22 mouse cellular contexts compared by ENCODE assay signal in the genomic region with DNA sequence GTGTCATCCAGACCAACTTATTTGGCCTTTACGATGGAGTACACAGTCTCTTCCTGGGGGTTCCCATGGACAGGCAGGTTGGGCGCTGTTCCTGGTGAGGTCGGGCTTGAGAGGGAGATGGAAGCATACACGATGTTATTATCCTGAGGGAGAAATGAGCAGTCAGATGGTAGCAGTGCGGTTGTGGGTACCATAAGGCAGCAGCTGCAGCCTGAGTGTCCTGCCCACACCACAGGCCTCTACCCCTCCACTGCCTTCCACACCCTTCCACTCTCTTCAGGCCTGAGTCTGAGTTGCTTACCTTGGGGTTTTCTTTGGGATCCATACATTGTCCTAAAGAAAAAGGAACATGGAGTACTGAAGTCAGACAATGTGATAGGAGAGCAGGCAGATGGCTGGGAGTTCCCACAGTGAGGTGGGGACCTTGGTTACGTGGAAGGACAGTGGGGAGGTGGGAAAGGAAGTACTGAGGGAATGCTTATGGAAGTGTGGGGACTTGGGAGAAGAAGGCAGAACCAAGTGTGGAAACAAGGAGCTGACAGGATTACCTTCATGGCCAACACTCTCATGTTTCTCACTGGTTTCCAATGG. TPM values are rescaled to one million over a fixed set of nuclear protein-coding genes. Genes with fewer than 3 reads are reported as not detected.
A peak's percentile ranks its signal among the peaks of the same experiment; 100 is the strongest.
DNase-seq lines count a peak whose midpoint lies in the region; ATAC-seq and TF ChIP-seq lines count a peak whose summit lies in the region.
"Had no signal": no experiment of that assay in that cellular context is flagged by ENCODE, and none has a peak within 500 bp of the region (broad histone marks: within the 10 kb centered on the region; RNA-seq: fewer than 3 reads in every experiment).

No protein-coding gene starts in this region.

- no peak for TF ChIP-seq POLR2A in spleen, adult 2 months (IDR thresholded peaks at IDR 0.05; ENCODE audit: low read depth, low read length)
- no peak for TF ChIP-seq POLR2A in bone marrow macrophage, adult 2 months (IDR thresholded peaks at IDR 0.05; ENCODE audit: borderline replicate concordance, low read depth, low read length)

- no peak for TF ChIP-seq CTCF in spleen, adult 2 months (IDR thresholded peaks at IDR 0.05; ENCODE audit: extremely low read depth, insufficient read depth, insufficient read length, insufficient replicate concordance)
- no peak for TF ChIP-seq CTCF in bone marrow macrophage, adult 2 months (IDR thresholded peaks at IDR 0.05; ENCODE audit: low read depth, low read length)

- H3K36me3 ChIP-seq in spleen, adult 2 months (ENCODE audit: control insufficient read depth, insufficient read depth, low read length), result no peaks in the 10 kb centered on the region
- H3K36me3 ChIP-seq: embryonic facial prominence, embryonic 15.5 days; forebrain, embryonic 10.5 days; forebrain, embryonic 15.5 days; G1E; heart, embryonic 13.5 days; hindbrain, embryonic 15.5 days had no signal

- 0 out of 2 replicates have a peak, but pooled peaks have one; percentile 7 for ATAC-seq in megakaryocyte progenitor cell, adult 5-6 weeks (replicated peaks; ENCODE audit: poor library complexity)
- ATAC-seq: forebrain, embryonic 15.5 days; inflammation-experienced regulatory T-cells, adult 6 months had no signal

- H3K27ac ChIP-seq in spleen, adult 2 months (ENCODE audit: insufficient read depth, low read length), result peak overlapping the region; percentile 10; the same call in 1 of the 2 replicates
- peak overlapping the region; percentile 61 for H3K27ac ChIP-seq in bone marrow macrophage, adult 2 months (ENCODE audit: insufficient read depth, low read depth, low read length)
- H3K27ac ChIP-seq: embryonic facial prominence, embryonic 15.5 days; forebrain, embryonic 10.5 days; forebrain, embryonic 15.5 days; heart, embryonic 13.5 days; hindbrain, embryonic 15.5 days had no signal

- H3K4me1 ChIP-seq in spleen, adult 2 months (ENCODE audit: control insufficient read depth, insufficient read depth, insufficient read length), result peaks cover 7% of the 10 kb centered on the region; the same call in 1 of the 2 replicates
- peaks cover 65% of the 10 kb centered on the region for H3K4me1 ChIP-seq in bone marrow macrophage, adult 2 months (ENCODE audit: control insufficient read depth, insufficient read depth, low read length)
- H3K4me1 ChIP-seq: embryonic facial prominence, embryonic 15.5 days; forebrain, embryonic 10.5 days; forebrain, embryonic 15.5 days; heart, embryonic 13.5 days; hindbrain, embryonic 15.5 days had no signal

- WGBS in spleen, adult 2 months, result 61% methylated on average over 6 of the region's 6 CpGs

- H3K4me3 ChIP-seq in spleen, adult 2 months (ENCODE audit: extremely low read depth, insufficient read depth, insufficient read length), result no peak overlapping the region
- no peak overlapping the region for H3K4me3 ChIP-seq in bone marrow macrophage, adult 2 months (ENCODE audit: insufficient read depth, low read length)
- H3K4me3 ChIP-seq: embryonic facial prominence, embryonic 15.5 days; erythroblast, embryonic 14.5 days; forebrain, embryonic 10.5 days; forebrain, embryonic 15.5 days; heart, embryonic 13.5 days; hindbrain, embryonic 15.5 days had no signal

- H3K27me3 ChIP-seq in spleen, adult 2 months (ENCODE audit: control insufficient read depth, insufficient read depth, low read length), result no peaks in the 10 kb centered on the region
- H3K27me3 ChIP-seq: embryonic facial prominence, embryonic 15.5 days; forebrain, embryonic 15.5 days; heart, embryonic 13.5 days; hindbrain, embryonic 15.5 days had no signal

- no peak for DNase-seq in spleen, adult 2 months (ENCODE audit: low read depth in 1 of 2, low spot score in 2 of 2)
- DNase-seq in spleen, postnatal 36 days (ENCODE audit: low spot score in 2 of 2), result no peak
- DNase-seq in right cerebral cortex, postnatal 10 days (ENCODE audit: low spot score in 2 of 2), result no peak
- no peak for DNase-seq in urinary bladder, postnatal 14 days (ENCODE audit: low spot score)
- DNase-seq: adrenal gland, adult 8-10 months; cerebellum, adult 18-20 months; cerebellum, adult 9-11 months; embryo, embryonic 11 days; gastrocnemius, postnatal 10 days; heart, postnatal 36 days had no signal

RNA-seq across cellular contexts. Expression of gene Pilra, which starts 12.5 kb away (rescaled TPM):
- polyA plus RNA-seq in spleen, adult 2 months (2012; rRNA removed), result 22.5 and 41.5 TPM in 2 replicates
- polyA plus RNA-seq in bone marrow macrophage, adult 2 months (2012; ENCODE audit: insufficient read depth, insufficient read length, missing spikeins), result 15.5 and 16.8 TPM in 2 replicates
- 6.8 and 10.5 TPM in 2 replicates for total RNA-seq in megakaryocyte progenitor cell, adult 5-6 weeks (2015)
- total RNA-seq in megakaryocyte progenitor cell, adult 5-6 weeks (2017), result 6.7 and 6.9 TPM in 2 replicates
- polyA plus RNA-seq: erythroblast, embryonic 14.5 days had no signal

RNA-seq across cellular contexts. Expression of gene Pilrb1, which starts 34.4 kb away (rescaled TPM):
- 22.8 and 40.7 TPM in 2 replicates for polyA plus RNA-seq in spleen, adult 2 months (2012; rRNA removed)
- polyA plus RNA-seq in bone marrow macrophage, adult 2 months (2012; ENCODE audit: insufficient read depth, insufficient read length, missing spikeins), result 15.2 and 19.7 TPM in 2 replicates
- total RNA-seq in megakaryocyte progenitor cell, adult 5-6 weeks (2015), result 15.7 and 16.8 TPM in 2 replicates
- total RNA-seq in megakaryocyte progenitor cell, adult 5-6 weeks (2017), result 11.6 and 19.9 TPM in 2 replicates
- polyA plus RNA-seq: embryonic facial prominence, embryonic 11.5 days; erythroblast, embryonic 14.5 days; forebrain, embryonic 10.5 days; forebrain, embryonic 15.5 days; G1E; hindbrain, embryonic 11.5 days; hindbrain, embryonic 15.5 days had no signal

RNA-seq across cellular contexts. Expression of gene Zcwpw1, which starts 36.0 kb away (rescaled TPM):
- polyA plus RNA-seq in spleen, adult 2 months (2012; rRNA removed), result 1.6 and 2.4 TPM in 2 replicates
- 6.1 TPM in 2 replicates for polyA plus RNA-seq in bone marrow macrophage, adult 2 months (2012; ENCODE audit: insufficient read depth, insufficient read length, missing spikeins)
- 6.2 and 9.1 TPM in 2 replicates for total RNA-seq in megakaryocyte progenitor cell, adult 5-6 weeks (2015)
- 10.5 and 11.8 TPM in 2 replicates for total RNA-seq in megakaryocyte progenitor cell, adult 5-6 weeks (2017)

RNA-seq across cellular contexts. Expression of gene Mepce, which starts 36.1 kb away (rescaled TPM):
- polyA plus RNA-seq in spleen, adult 2 months (2012; rRNA removed), result 36.9 and 44.4 TPM in 2 replicates
- polyA plus RNA-seq in bone marrow macrophage, adult 2 months (2012; ENCODE audit: insufficient read depth, insufficient read length, missing spikeins), result 31.3 and 35.4 TPM in 2 replicates
- 34.6 and 37.4 TPM in 2 replicates for total RNA-seq in megakaryocyte progenitor cell, adult 5-6 weeks (2015)
- total RNA-seq in megakaryocyte progenitor cell, adult 5-6 weeks (2017), result 13.8 and 16.7 TPM in 2 replicates

RNA-seq across cellular contexts. Expression of gene Ppp1r35, which starts 44.9 kb away (rescaled TPM):
- polyA plus RNA-seq in spleen, adult 2 months (2012; rRNA removed), result 43.9 and 55.3 TPM in 2 replicates
- polyA plus RNA-seq in bone marrow macrophage, adult 2 months (2012; ENCODE audit: insufficient read depth, insufficient read length, missing spikeins), result 28.3 and 36.2 TPM in 2 replicates
- total RNA-seq in megakaryocyte progenitor cell, adult 5-6 weeks (2015), result 64.5 and 77.4 TPM in 2 replicates
- total RNA-seq in megakaryocyte progenitor cell, adult 5-6 weeks (2017), result 38.4 and 38.6 TPM in 2 replicates
